Mouse (Mus musculus): ENCODE results near the gene Lhfp. TPM values are rescaled to one million over a fixed set of nuclear protein-coding genes. Genes with fewer than 3 reads are reported as not detected.

The Lhfp gene
- polyA plus RNA-seq, 1 experiment = 15.1 TPM

DNA sequence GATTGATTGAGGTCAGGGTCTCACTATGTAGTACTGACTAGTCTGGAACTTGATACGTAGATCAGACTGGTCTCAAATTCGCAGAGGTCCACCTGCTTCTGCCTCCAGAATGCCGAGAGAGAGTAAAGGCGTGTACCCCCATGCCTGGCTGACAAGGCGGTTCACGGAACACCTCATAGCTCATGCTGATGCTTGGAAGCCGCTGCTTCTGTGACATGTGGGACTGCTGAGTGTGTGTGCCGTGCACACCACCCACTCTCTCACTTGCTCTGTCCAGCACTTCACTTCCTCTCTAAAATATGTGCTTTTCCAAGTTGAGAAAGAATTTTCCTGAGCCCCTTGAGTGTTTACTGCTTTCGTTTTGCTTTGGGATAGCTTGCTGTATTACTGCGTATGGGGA is 15.1 kb downstream of the Lhfp start:
- Histone ChIP-seq H3K27me3 (ENCODE audit: control insufficient read depth, insufficient read depth, low read length) (no peaks in the 10 kb centered on the region), H3K27ac (ENCODE audit: control insufficient read depth, insufficient read depth, low read depth, low read length) (no peak overlapping the region), H3K4me1 (ENCODE audit: control insufficient read depth, insufficient read depth, low read length) (no peaks in the 10 kb centered on the region), H3K36me3 (ENCODE audit: control insufficient read depth, insufficient read depth, low read length) (no peaks in the 10 kb centered on the region), H3K4me3 (ENCODE audit: control insufficient read depth, low read depth, low read length) (no peak overlapping the region)
- TF ChIP-seq CTCF (IDR thresholded peaks at IDR 0.05; ENCODE audit: control insufficient read depth, insufficient read depth, insufficient replicate concordance, low read depth, low read length) (no peak), POLR2A (IDR thresholded peaks at IDR 0.05; ENCODE audit: control insufficient read depth, low read depth, low read length) (no peak)

DNA sequence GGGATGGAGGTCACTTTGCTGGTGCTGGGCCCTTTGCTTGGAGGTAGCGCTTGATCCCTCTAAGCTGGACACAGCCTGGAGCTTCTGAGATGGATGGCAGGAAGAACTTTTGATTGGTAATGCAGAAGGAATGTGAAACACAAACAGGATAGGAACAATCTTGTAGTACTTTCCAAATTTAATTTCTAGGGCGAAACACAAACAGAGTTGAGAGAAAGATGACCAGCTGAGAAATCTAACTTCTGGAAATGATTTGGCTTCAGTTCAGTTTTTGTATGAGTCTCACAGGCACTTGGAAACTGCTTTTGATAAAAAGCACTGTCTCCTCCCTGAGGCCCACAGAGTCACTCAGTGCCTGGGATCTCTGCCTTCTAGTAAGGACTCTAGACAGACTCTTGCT is 18.6 kb downstream of the Lhfp start:
- Histone ChIP-seq H3K4me3 (ENCODE audit: control insufficient read depth, low read depth, low read length) (no peak overlapping the region), H3K4me1 (ENCODE audit: control insufficient read depth, insufficient read depth, low read length) (no peaks in the 10 kb centered on the region), H3K36me3 (ENCODE audit: control insufficient read depth, insufficient read depth, low read length) (no peaks in the 10 kb centered on the region), H3K27me3 (ENCODE audit: control insufficient read depth, insufficient read depth, low read length) (no peaks in the 10 kb centered on the region), H3K27ac (ENCODE audit: control insufficient read depth, insufficient read depth, low read depth, low read length) (no peak overlapping the region)
- no peak for TF ChIP-seq CTCF (IDR thresholded peaks at IDR 0.05; ENCODE audit: control insufficient read depth, insufficient read depth, insufficient replicate concordance, low read depth, low read length)
- no peak for TF ChIP-seq POLR2A (IDR thresholded peaks at IDR 0.05; ENCODE audit: control insufficient read depth, low read depth, low read length)

DNA sequence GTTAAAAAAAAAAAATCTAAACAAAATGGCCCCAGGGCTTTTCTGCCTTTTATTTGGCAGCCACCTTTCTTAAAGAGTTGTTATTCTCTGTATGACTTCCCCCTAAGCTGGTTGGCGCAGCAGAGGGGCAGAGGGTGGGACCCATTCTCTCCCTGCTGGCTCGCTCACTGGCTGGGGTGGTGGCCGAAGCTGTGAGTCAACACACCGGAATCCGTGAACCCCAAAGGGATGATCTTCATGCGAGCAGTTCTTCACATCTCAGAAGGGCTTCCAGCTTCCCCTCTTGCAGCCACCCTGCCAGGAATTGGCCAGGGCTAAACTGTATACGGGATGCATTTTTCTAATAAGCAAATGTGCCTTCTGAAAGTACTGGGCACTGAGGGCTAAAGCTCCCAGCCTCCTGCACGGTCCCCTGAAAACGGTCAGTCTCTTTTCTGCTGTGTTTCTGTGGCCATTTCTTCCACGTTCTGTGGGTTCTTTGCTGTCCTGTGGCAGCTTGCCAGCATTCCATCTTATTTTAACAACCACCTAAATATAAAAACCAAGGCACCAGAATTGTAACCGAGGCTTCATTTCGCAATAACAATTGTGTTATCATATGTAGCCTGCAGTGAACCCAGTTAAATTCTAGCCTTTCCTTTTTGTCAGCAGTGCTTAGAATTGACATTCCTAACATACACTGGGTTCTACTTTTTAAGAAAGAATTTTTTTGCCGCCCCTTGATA is 22.3 kb downstream of the Lhfp start:
- Histone ChIP-seq H3K36me3 (ENCODE audit: control insufficient read depth, insufficient read depth, low read length) (no peaks in the 10 kb centered on the region), H3K27me3 (ENCODE audit: control insufficient read depth, insufficient read depth, low read length) (no peaks in the 10 kb centered on the region), H3K4me3 (ENCODE audit: control insufficient read depth, low read depth, low read length) (no peak overlapping the region), H3K27ac (ENCODE audit: control insufficient read depth, insufficient read depth, low read depth, low read length) (no peak overlapping the region), H3K4me1 (ENCODE audit: control insufficient read depth, insufficient read depth, low read length) (no peaks in the 10 kb centered on the region)
- TF ChIP-seq CTCF (IDR thresholded peaks at IDR 0.05; ENCODE audit: control insufficient read depth, insufficient read depth, insufficient replicate concordance, low read depth, low read length) (no peak), POLR2A (IDR thresholded peaks at IDR 0.05; ENCODE audit: control insufficient read depth, low read depth, low read length) (no peak)

DNA sequence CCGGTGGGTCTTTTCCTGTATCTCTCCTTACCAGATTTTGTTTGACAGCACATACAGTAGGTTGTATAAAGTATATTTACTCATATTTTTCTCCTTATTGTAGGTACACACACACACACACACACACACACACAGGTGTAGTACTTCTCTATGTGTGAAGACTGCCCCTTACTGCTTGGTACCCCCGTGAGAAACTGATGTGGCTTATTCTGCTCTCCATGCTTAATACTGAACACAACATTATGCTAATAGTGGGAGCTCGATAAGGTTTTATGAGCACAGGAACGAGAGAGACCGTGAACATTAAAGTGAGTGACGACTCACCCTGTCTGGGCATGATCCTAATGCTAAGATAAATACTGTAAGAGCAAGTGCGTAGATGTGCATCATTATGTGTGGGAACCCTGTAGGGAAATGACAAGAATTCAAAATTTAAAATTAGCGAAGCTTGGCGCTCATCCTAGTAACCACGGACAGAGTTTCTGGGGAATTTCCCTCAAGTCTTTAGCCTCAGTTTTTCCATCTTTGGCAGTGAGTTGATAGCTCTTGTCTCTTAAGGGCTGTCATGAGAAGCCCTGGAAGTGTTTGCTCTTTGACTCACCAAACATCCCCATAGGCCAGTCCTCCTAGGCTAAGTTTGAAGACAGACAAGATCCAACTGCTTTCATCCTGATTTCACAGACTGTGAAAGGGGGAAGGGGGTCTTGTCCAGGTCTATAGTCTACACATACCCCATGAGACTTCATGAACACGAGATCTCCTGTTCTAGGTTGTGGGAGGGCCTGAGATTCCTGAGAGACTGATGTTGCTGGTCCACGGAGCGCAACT is 24.2 kb downstream of the Lhfp start:
- TF ChIP-seq POLR2A (IDR thresholded peaks at IDR 0.05; ENCODE audit: control insufficient read depth, low read depth, low read length) (no peak), CTCF (IDR thresholded peaks at IDR 0.05; ENCODE audit: control insufficient read depth, insufficient read depth, insufficient replicate concordance, low read depth, low read length) (no peak)
- Histone ChIP-seq H3K4me3 (ENCODE audit: control insufficient read depth, low read depth, low read length) (no peak overlapping the region), H3K36me3 (ENCODE audit: control insufficient read depth, insufficient read depth, low read length) (no peaks in the 10 kb centered on the region), H3K27me3 (ENCODE audit: control insufficient read depth, insufficient read depth, low read length) (no peaks in the 10 kb centered on the region), H3K4me1 (ENCODE audit: control insufficient read depth, insufficient read depth, low read length) (no peaks in the 10 kb centered on the region), H3K27ac (ENCODE audit: control insufficient read depth, insufficient read depth, low read depth, low read length) (no peak overlapping the region)

DNA sequence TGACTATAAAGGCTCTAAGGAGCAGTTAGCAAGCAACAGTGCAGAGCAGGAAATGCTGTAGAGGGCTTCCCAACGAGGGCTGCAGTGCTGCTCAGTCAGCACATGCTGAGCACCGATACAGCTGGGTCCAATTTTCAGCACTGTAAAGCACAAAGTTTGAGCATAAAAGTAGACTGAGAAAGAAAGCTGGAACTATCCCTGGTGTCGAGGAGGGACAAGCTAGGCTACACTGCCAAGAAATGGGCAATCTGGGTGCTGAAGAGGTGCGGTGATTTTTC is 24.7 kb downstream of the Lhfp start:
- Histone ChIP-seq H3K4me3 (ENCODE audit: control insufficient read depth, low read depth, low read length) (no peak overlapping the region), H3K27me3 (ENCODE audit: control insufficient read depth, insufficient read depth, low read length) (no peaks in the 10 kb centered on the region), H3K36me3 (ENCODE audit: control insufficient read depth, insufficient read depth, low read length) (no peaks in the 10 kb centered on the region), H3K27ac (ENCODE audit: control insufficient read depth, insufficient read depth, low read depth, low read length) (no peak overlapping the region), H3K4me1 (ENCODE audit: control insufficient read depth, insufficient read depth, low read length) (no peaks in the 10 kb centered on the region)
- TF ChIP-seq CTCF (IDR thresholded peaks at IDR 0.05; ENCODE audit: control insufficient read depth, insufficient read depth, insufficient replicate concordance, low read depth, low read length) = no peak
- TF ChIP-seq POLR2A (IDR thresholded peaks at IDR 0.05; ENCODE audit: control insufficient read depth, low read depth, low read length) = no peak

DNA sequence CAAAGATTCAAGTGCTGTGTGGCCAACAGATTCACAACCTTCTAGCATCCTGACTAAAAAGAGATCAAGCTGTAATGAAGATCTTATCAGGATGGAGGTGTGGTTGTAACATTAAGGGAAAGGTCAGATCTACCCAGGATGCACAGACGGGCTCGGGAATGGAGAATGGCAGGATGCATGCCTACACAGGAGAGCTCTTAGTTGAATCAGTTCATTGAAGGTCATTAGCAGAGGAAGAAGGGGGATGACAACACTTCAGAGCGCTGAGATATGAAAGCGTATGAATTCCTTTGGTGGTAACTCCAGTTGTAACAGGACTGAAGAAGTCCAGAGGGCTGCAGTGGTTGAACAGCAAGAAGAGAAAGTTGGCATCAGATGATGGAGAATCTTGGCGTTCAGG is 27.1 kb downstream of the Lhfp start:
- Histone ChIP-seq H3K4me1 (ENCODE audit: control insufficient read depth, insufficient read depth, low read length) (no peaks in the 10 kb centered on the region), H3K27me3 (ENCODE audit: control insufficient read depth, insufficient read depth, low read length) (no peaks in the 10 kb centered on the region), H3K27ac (ENCODE audit: control insufficient read depth, insufficient read depth, low read depth, low read length) (no peak overlapping the region), H3K36me3 (ENCODE audit: control insufficient read depth, insufficient read depth, low read length) (no peaks in the 10 kb centered on the region), H3K4me3 (ENCODE audit: control insufficient read depth, low read depth, low read length) (no peak overlapping the region)
- TF ChIP-seq CTCF (IDR thresholded peaks at IDR 0.05; ENCODE audit: control insufficient read depth, insufficient read depth, insufficient replicate concordance, low read depth, low read length) = no peak
- TF ChIP-seq POLR2A (IDR thresholded peaks at IDR 0.05; ENCODE audit: control insufficient read depth, low read depth, low read length) = no peak

DNA sequence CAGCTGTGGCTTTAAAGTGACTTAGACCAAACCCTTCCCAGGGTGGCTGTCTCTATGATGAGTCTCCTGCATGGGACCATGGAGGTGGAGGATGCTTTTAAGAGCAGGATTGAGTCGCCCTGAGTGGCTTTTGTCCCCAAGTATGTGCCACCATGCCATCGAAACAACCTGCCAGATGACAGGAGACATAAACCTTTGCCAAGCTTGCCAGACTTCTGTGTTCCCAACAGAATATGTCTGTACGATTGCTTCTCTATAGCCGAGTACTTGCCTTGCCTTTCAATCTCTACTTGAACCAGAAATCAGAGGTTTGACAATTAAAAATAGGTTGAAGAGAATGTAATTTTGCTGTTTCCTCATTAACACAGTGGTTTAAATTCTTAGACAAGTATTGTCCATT is 32.9 kb downstream of the Lhfp start:
- H3K27ac ChIP-seq (ENCODE audit: control insufficient read depth, insufficient read depth, low read depth, low read length) = no peak overlapping the region
- no peaks in the 10 kb centered on the region for H3K36me3 ChIP-seq (ENCODE audit: control insufficient read depth, insufficient read depth, low read length)
- no peak overlapping the region for H3K4me3 ChIP-seq (ENCODE audit: control insufficient read depth, low read depth, low read length)
- no peaks in the 10 kb centered on the region for H3K27me3 ChIP-seq (ENCODE audit: control insufficient read depth, insufficient read depth, low read length)
- TF ChIP-seq CTCF (IDR thresholded peaks at IDR 0.05; ENCODE audit: control insufficient read depth, insufficient read depth, insufficient replicate concordance, low read depth, low read length) = no peak
- no peak for TF ChIP-seq POLR2A (IDR thresholded peaks at IDR 0.05; ENCODE audit: control insufficient read depth, low read depth, low read length)
- H3K4me1 ChIP-seq (ENCODE audit: control insufficient read depth, insufficient read depth, low read length) = no peaks in the 10 kb centered on the region

Data from testis, adult 2 months (tissue).